Mouse (Mus musculus) cortical plate, adult 2 months (tissue): ENCODE measurements around the gene Nutf2-ps1.

ENCODE experiments used
- CTCF ChIP-seq: fragments of 200-500 bp; IDR thresholded peaks from 2 replicates; pipeline ENCODE4 v1.5.1; 2011; ENCODE audit warnings: mild to moderate bottlenecking, control low read depth, low read length; ENCODE audit not compliant: insufficient read depth; ENCODE audit errors: extremely low read depth
- POLR2A ChIP-seq: fragments of 200-500 bp; IDR thresholded peaks from 2 replicates; pipeline ENCODE4 v1.6.1; 2011; ENCODE audit warnings: mild to moderate bottlenecking, low read length, control low read depth; ENCODE audit not compliant: insufficient read depth; ENCODE audit errors: extremely low read depth

GRCm38 (mm10) chr19:53575296-53576010 lies 13.4 kb downstream of the Nutf2-ps1 start:
- TF ChIP-seq CTCF (no peak), POLR2A (no peak)
